Mouse (Mus musculus): ENCODE results near the gene Svs1. TPM values are rescaled to one million over a fixed set of nuclear protein-coding genes. Genes with fewer than 3 reads are reported as not detected.

The Svs1 gene
- polyA plus RNA-seq, 1 experiment from 2014 or later, result not detected

- Histone ChIP-seq H3K4me1 (replicated peaks; ENCODE audit: insufficient read depth, low read length) (no peaks in the 10 kb centered on the region), H3K36me3 (ENCODE audit: insufficient read depth, low read length) (no peaks in the 10 kb centered on the region), H3K9me3 (replicated peaks; ENCODE audit: low read length) (no peaks in the 10 kb centered on the region), H3K27ac (no peak overlapping the region), H3K4me2 (ENCODE audit: low read length) (no peak overlapping the region), H3K27me3 (ENCODE audit: insufficient read depth, low read length) (no peaks in the 10 kb centered on the region), H3K9ac (ENCODE audit: low read depth, low read length) (no peak overlapping the region), H3K4me3 (replicated peaks; ENCODE audit: low read depth, low read length) (no peak overlapping the region)
- WGBS, result 69% methylated on average over 3 of the region's 3 CpGs
- TF ChIP-seq CTCF (IDR thresholded peaks at IDR 0.05; ENCODE audit: low read depth), result no peak
- no peak for ATAC-seq (replicated peaks; ENCODE audit: low FRiP score, low read depth)
- no peak for DNase-seq (ENCODE audit: low spot score)
These were observed 4.4 kb upstream of the Svs1 start for GRCm38 (mm10) chr6:48982305-48982704.

DNA sequence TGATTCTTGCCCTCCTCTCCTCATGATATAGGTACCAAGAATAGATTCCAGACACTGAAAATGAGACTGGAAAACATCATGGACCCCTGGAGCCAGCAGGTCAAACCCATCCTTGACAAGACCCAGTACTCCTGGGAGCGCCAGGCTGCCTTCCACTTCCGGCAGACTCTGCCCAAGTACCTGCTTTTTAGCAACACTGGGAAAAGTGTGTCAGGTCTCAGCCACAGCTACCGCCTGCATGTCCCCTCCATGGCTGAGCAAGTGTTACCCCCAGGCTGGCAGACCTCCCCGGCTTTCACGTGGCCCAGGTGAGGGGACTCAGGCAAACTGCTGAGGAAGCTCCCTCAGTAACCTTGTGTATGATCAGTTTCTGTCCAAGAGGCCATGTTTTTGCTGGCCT is 3.3 kb downstream of the Svs1 start:
- 89% methylated on average over 5 of the region's 5 CpGs for WGBS
- no peak overlapping the region for H3K4me3 ChIP-seq (replicated peaks; ENCODE audit: low read depth, low read length)
- DNase-seq (ENCODE audit: low spot score) (no peak), ATAC-seq (replicated peaks; ENCODE audit: low FRiP score, low read depth) (no peak)
- no peaks in the 10 kb centered on the region for H3K9me3 ChIP-seq (replicated peaks; ENCODE audit: low read length)
- no peaks in the 10 kb centered on the region for H3K27me3 ChIP-seq (ENCODE audit: insufficient read depth, low read length)
- H3K36me3 ChIP-seq (ENCODE audit: insufficient read depth, low read length), result no peaks in the 10 kb centered on the region
- H3K4me2 ChIP-seq (ENCODE audit: low read length), result no peak overlapping the region
- no peak overlapping the region for H3K27ac ChIP-seq
- no peak overlapping the region for H3K9ac ChIP-seq (ENCODE audit: low read depth, low read length)
- TF ChIP-seq CTCF (IDR thresholded peaks at IDR 0.05; ENCODE audit: low read depth), result no peak
- no peaks in the 10 kb centered on the region for H3K4me1 ChIP-seq (replicated peaks; ENCODE audit: insufficient read depth, low read length)

- no peak for TF ChIP-seq CTCF (IDR thresholded peaks at IDR 0.05; ENCODE audit: low read depth)
- Histone ChIP-seq H3K9ac (ENCODE audit: low read depth, low read length) (no peak overlapping the region), H3K4me1 (replicated peaks; ENCODE audit: insufficient read depth, low read length) (no peaks in the 10 kb centered on the region), H3K9me3 (replicated peaks; ENCODE audit: low read length) (no peaks in the 10 kb centered on the region), H3K27me3 (ENCODE audit: insufficient read depth, low read length) (no peaks in the 10 kb centered on the region), H3K4me2 (ENCODE audit: low read length) (no peak overlapping the region), H3K4me3 (replicated peaks; ENCODE audit: low read depth, low read length) (no peak overlapping the region), H3K36me3 (ENCODE audit: insufficient read depth, low read length) (no peaks in the 10 kb centered on the region), H3K27ac (no peak overlapping the region)
- WGBS, result 57% methylated on average over 4 of the region's 4 CpGs
- ATAC-seq (replicated peaks; ENCODE audit: low FRiP score, low read depth) (0 out of 2 replicates have a peak, but pooled peaks have one; percentile 40), DNase-seq (ENCODE audit: low spot score) (peak; percentile 8)
These were observed 5.3 kb downstream of the Svs1 start for GRCm38 (mm10) chr6:48991991-48992390.

- ATAC-seq (replicated peaks; ENCODE audit: low FRiP score, low read depth) (no peak), DNase-seq (ENCODE audit: low spot score) (no peak)
- no peak overlapping the region for H3K4me2 ChIP-seq (ENCODE audit: low read length)
- 48% methylated on average over 6 of the region's 6 CpGs for WGBS
- H3K27me3 ChIP-seq (ENCODE audit: insufficient read depth, low read length), result no peaks in the 10 kb centered on the region
- H3K4me1 ChIP-seq (replicated peaks; ENCODE audit: insufficient read depth, low read length), result no peaks in the 10 kb centered on the region
- H3K27ac ChIP-seq, result no peak overlapping the region
- H3K9me3 ChIP-seq (replicated peaks; ENCODE audit: low read length), result no peaks in the 10 kb centered on the region
- no peaks in the 10 kb centered on the region for H3K36me3 ChIP-seq (ENCODE audit: insufficient read depth, low read length)
- no peak overlapping the region for H3K4me3 ChIP-seq (replicated peaks; ENCODE audit: low read depth, low read length)
- no peak overlapping the region for H3K9ac ChIP-seq (ENCODE audit: low read depth, low read length)
- TF ChIP-seq CTCF (IDR thresholded peaks at IDR 0.05; ENCODE audit: low read depth), result no peak
These were observed 11.5 kb downstream of the Svs1 start for GRCm38 (mm10) chr6:48998186-48998585.

DNA sequence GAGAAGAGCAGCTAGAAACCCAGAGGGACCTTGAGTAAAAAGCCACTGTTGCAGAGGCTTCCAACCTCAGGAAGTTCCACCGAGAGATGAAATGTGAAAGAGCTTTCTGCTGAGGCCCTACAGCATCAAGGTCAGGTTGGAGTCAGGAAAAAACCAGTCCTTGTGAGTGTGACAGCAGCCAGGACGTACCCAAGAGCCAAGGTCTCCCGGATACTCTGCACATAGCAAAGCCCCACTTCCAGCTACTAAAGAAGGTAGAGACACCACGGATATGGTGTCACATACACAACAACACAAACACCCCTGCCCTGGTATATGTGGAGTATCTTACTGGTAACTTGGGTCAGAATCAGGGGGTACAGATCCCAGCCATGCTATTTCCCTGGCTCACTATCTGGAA is 12.1 kb downstream of the Svs1 start:
- no peaks in the 10 kb centered on the region for H3K27me3 ChIP-seq (ENCODE audit: insufficient read depth, low read length)
- H3K9ac ChIP-seq (ENCODE audit: low read depth, low read length), result no peak overlapping the region
- H3K4me2 ChIP-seq (ENCODE audit: low read length), result no peak overlapping the region
- TF ChIP-seq CTCF (IDR thresholded peaks at IDR 0.05; ENCODE audit: low read depth), result no peak
- WGBS, result 84% methylated on average over 4 of the region's 4 CpGs
- ATAC-seq (replicated peaks; ENCODE audit: low FRiP score, low read depth) (no peak), DNase-seq (ENCODE audit: low spot score) (no peak)
- H3K4me3 ChIP-seq (replicated peaks; ENCODE audit: low read depth, low read length), result no peak overlapping the region
- no peaks in the 10 kb centered on the region for H3K36me3 ChIP-seq (ENCODE audit: insufficient read depth, low read length)
- no peak overlapping the region for H3K27ac ChIP-seq
- no peaks in the 10 kb centered on the region for H3K9me3 ChIP-seq (replicated peaks; ENCODE audit: low read length)
- no peaks in the 10 kb centered on the region for H3K4me1 ChIP-seq (replicated peaks; ENCODE audit: insufficient read depth, low read length)

DNA sequence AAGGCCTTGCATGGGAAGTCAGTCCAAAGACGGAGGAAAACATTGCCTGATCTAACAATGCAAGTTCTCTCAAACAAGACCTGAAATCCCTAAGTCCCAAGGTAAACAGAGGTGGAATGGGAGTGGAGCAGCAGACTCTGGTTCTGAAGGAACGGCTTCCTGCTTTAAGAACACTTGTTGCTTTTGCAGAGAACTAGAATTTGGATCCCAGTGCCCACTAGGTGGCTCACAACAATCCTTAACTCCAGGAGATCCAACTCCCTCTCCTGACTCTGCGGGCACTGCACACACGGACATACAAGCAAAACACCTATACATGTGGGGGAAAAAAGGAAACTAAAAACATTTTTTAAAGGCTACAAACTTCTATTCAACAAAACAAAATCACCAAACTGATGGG is 16.7 kb downstream of the Svs1 start:
- DNase-seq (ENCODE audit: low spot score), result peak; percentile 26
- peak; percentile 56 for TF ChIP-seq CTCF (IDR thresholded peaks at IDR 0.05; ENCODE audit: low read depth)
- no peaks in the 10 kb centered on the region for H3K9me3 ChIP-seq (replicated peaks; ENCODE audit: low read length)
- 31% methylated on average over 4 of the region's 4 CpGs for WGBS
- H3K36me3 ChIP-seq (ENCODE audit: insufficient read depth, low read length), result no peaks in the 10 kb centered on the region
- H3K4me1 ChIP-seq (replicated peaks; ENCODE audit: insufficient read depth, low read length), result 0 out of 2 replicates have a peak, but pooled peaks cover 3% of the 10 kb centered on the region
- H3K4me2 ChIP-seq (ENCODE audit: low read length), result no peak overlapping the region
- no peak for ATAC-seq (replicated peaks; ENCODE audit: low FRiP score, low read depth)
- no peak overlapping the region for H3K9ac ChIP-seq (ENCODE audit: low read depth, low read length)
- no peaks in the 10 kb centered on the region for H3K27me3 ChIP-seq (ENCODE audit: insufficient read depth, low read length)
- no peak overlapping the region for H3K27ac ChIP-seq
- H3K4me3 ChIP-seq (replicated peaks; ENCODE audit: low read depth, low read length), result no peak overlapping the region

DNA sequence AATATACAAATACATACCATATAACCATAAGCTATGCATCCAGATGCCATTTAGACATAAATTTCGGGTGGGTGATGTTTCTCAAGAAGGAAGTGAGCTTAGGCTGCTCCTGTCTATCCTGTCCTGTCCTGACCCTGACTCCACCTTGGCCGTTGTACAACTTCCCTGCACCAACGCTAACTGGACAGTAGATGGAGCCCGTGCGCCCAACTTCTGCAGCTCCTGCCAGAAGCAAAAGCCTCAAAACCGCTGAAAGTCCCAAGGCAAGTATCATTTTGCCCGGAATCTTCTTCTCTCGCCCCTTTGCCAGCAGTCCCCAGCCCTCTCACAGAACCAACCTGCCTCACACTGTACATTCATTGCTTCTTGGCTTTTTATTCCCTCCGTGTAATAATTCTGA is 21.3 kb downstream of the Svs1 start:
- WGBS, result under 1% methylated on average over 9 of the region's 9 CpGs
- DNase-seq (ENCODE audit: low spot score) (peak; percentile 90), ATAC-seq (replicated peaks; ENCODE audit: low FRiP score, low read depth) (no peak)
- Histone ChIP-seq H3K4me2 (ENCODE audit: low read length) (peak overlapping the region; percentile 64), H3K27ac (no peak overlapping the region), H3K27me3 (ENCODE audit: insufficient read depth, low read length) (no peaks in the 10 kb centered on the region), H3K9me3 (replicated peaks; ENCODE audit: low read length) (no peaks in the 10 kb centered on the region), H3K9ac (ENCODE audit: low read depth, low read length) (0 out of 2 replicates have a peak overlapping the region, but pooled peaks have one; percentile 9), H3K4me3 (replicated peaks; ENCODE audit: low read depth, low read length) (peak overlapping the region; percentile 23), H3K36me3 (ENCODE audit: insufficient read depth, low read length) (no peaks in the 10 kb centered on the region), H3K4me1 (replicated peaks; ENCODE audit: insufficient read depth, low read length) (0 out of 2 replicates have a peak, but pooled peaks cover 3% of the 10 kb centered on the region)
- TF ChIP-seq CTCF (IDR thresholded peaks at IDR 0.05; ENCODE audit: low read depth), result peak; percentile 87

Measured in kidney, postnatal 0 days (tissue).